Mouse (Mus musculus) liver, embryonic 15.5 days (tissue): ENCODE measurements around the gene Rmnd1. TPM values are rescaled to one million over a fixed set of nuclear protein-coding genes. Genes with fewer than 3 reads are reported as not detected.
A peak's percentile ranks its signal among the peaks of the same experiment; 100 is the strongest.
"Not testable (repeated sequence)": the region's sequence is repeated elsewhere in the genome, so short reads cannot be mapped to it uniquely, and the experiment has no call there.

Experiments
- ATAC-seq: fragments of 200-750 bp; cut with Nextera tagmentation; 2 replicates; pipeline ENCODE4 v1.8.0; 2017; ENCODE audit warnings: moderate number of reproducible peaks, mild to moderate bottlenecking, moderate library complexity; ENCODE audit not compliant: insufficient read depth
- H3K27ac ChIP-seq: fragments of 300-500 bp; sonication (generic); replicated peaks from 2 replicates; pipeline ENCODE4 v1.5.1; 2015; ENCODE audit warnings: mild to moderate bottlenecking, inconsistent platforms
- H3K27me3 ChIP-seq: fragments of 300-500 bp; sonication (generic); 2 replicates; pipeline ENCODE4 v1.6.1; 2015; ENCODE audit warnings: mild to moderate bottlenecking, inconsistent platforms
- H3K36me3 ChIP-seq: fragments of 300-500 bp; sonication (generic); replicated peaks from 2 replicates; pipeline ENCODE4 v1.6.1; 2015; ENCODE audit warnings: moderate library complexity, mild to moderate bottlenecking, inconsistent platforms
- H3K4me1 ChIP-seq: fragments of 300-500 bp; sonication (generic); replicated peaks from 2 replicates; pipeline ENCODE4 v1.6.1; 2015; ENCODE audit warnings: inconsistent platforms
- H3K4me2 ChIP-seq: fragments of 300-500 bp; sonication (generic); 2 replicates; pipeline ENCODE4 v1.6.1; 2015; ENCODE audit warnings: moderate library complexity, mild to moderate bottlenecking, inconsistent platforms
- H3K4me3 ChIP-seq: fragments of 300-500 bp; sonication (generic); replicated peaks from 2 replicates; pipeline ENCODE4 v1.5.1; 2015; ENCODE audit warnings: mild to moderate bottlenecking, inconsistent platforms
- H3K9ac ChIP-seq: fragments of 300-500 bp; sonication (generic); 2 replicates; pipeline ENCODE4 v1.6.1; 2015; ENCODE audit warnings: moderate library complexity, mild to moderate bottlenecking, inconsistent platforms
- H3K9me3 ChIP-seq: fragments of 300-500 bp; sonication (generic); replicated peaks from 2 replicates; pipeline ENCODE4 v1.6.1; 2016; ENCODE audit warnings: inconsistent platforms
- WGBS: fragments of 180-500 bp; shearing (Covaris S2); methylation state at CpG from one replicate; pipeline ENCODE4 v1.1.7; 2015; ENCODE audit warnings: mixed read lengths; ENCODE audit not compliant: insufficient replicate concordance; 5-methylcytosine and 5-hydroxymethylcytosine counted together
- polyA plus RNA-seq: library from polyadenylated mRNA; unstranded; fragments of >200 nt; fragmentation: Nextera tagmentation; extraction: Ambion mirVana; gene quantifications from 2 replicates; pipeline ENCODE4 v1.2.1, GENCODE M21; 2015

Gene Rmnd1
- polyA plus RNA-seq, 1 experiment from 2014 or later: 17.2 TPM

DNA sequence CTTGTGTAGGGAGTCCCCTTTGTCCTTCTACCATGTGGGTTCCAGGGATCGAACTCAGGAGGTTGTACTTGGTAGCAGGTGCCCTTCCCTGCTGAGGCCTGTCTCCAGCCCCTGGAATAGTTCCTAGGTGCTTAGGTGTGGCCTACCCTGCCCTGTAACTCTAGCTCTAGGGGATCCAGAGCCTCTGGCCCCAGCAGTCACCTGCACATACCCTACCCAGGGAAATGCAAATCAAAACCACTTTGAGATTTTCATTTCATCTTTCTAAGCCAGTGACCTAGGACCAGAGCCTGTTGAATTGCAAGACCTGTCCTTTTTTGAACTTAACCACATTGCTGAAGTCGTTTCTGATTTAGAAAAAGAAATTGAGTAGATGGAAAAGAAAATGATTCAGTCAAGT, 1.7 kb upstream of the Rmnd1 start:
- not testable (repeated sequence) for H3K27me3 ChIP-seq, H3K9me3 ChIP-seq, ATAC-seq, H3K27ac ChIP-seq
- peaks cover 35% of the 10 kb centered on the region for H3K36me3 ChIP-seq
- H3K9ac ChIP-seq: 0 out of 2 replicates have a peak overlapping the region, but pooled peaks have one; percentile 86
- WGBS: 76% methylated on average over 2 of the region's 2 CpGs
- H3K4me2 ChIP-seq: peak overlapping the region; percentile 90
- H3K4me3 ChIP-seq: peak overlapping the region; percentile 85
- peaks cover 47% of the 10 kb centered on the region for H3K4me1 ChIP-seq

DNA sequence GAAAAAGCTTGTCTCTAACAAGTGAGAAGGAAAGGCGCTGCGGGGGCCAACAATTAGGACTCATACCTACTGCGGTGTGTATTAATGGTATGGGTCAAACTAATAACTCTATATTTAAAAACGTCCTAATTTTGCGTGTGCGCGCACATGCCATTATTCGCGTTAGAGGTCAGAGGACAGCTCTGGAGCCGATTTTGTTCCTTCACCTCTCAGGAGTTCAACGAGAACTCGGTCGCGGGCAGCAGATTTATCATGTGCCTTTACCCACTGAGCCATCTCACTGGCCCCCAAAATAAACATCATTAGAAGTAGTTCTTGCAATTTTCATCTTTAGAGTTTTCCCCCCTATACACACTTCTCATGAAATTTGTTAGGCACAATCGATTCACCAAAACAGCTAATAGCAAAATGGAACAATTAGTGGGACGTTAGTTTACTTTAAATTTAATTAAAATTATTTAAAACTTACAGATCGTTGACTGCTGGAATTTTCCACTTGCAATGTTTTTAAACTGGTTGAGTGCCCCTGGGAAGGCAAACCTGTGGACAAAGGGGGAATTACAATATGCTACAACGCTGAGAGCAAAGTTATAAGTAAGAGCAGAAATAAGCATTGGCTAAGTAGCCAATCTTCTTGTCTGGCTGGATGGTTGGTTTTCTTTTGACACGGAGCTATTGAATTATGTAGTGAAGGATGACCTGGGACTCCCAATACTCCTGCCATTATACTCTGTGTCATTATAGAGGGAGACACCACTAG, 988 bp upstream of the Rmnd1 start:
- Histone ChIP-seq H3K9ac (peak overlapping the region; percentile 86), H3K4me3 (peak overlapping the region; percentile 85), H3K4me2 (peak overlapping the region; percentile 90), H3K27ac (peak overlapping the region; percentile 90), H3K4me1 (peaks cover 49% of the 10 kb centered on the region), H3K36me3 (peaks cover 31% of the 10 kb centered on the region), H3K27me3 (no peaks in the 10 kb centered on the region), H3K9me3 (no peaks in the 10 kb centered on the region)
- no peak for ATAC-seq
- 5% methylated on average over 19 of the region's 19 CpGs for WGBS

DNA sequence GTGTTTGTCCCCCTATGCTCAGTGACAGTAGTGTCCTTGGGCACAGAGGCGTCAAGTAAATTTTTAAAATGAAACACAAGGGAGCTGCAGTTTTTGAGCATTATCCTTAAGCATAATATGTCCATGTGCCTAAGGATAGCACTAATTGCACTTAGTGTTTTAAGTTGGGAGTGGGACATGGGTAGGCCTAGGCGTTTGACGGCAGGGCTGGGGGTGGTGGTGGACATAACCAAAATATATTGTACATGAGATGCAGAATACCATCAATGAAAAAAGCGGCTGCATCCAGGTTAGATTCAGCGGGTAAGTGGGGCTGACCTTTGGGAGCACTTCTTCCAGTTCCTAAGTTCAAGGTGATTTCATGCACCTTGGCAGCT, 454 bp downstream of the Rmnd1 start:
- H3K36me3 ChIP-seq: peaks cover 28% of the 10 kb centered on the region
- H3K9ac ChIP-seq: peak overlapping the region; percentile 69
- no peaks in the 10 kb centered on the region for H3K9me3 ChIP-seq
- H3K27ac ChIP-seq: peak overlapping the region; percentile 90
- no peaks in the 10 kb centered on the region for H3K27me3 ChIP-seq
- peak overlapping the region; percentile 90 for H3K4me2 ChIP-seq
- 0 out of 2 replicates have a peak, but pooled peaks have one; percentile 0 for ATAC-seq
- WGBS: 7% methylated on average over 5 of the region's 5 CpGs
- peak overlapping the region; percentile 85 for H3K4me3 ChIP-seq
- peaks cover 49% of the 10 kb centered on the region for H3K4me1 ChIP-seq

DNA sequence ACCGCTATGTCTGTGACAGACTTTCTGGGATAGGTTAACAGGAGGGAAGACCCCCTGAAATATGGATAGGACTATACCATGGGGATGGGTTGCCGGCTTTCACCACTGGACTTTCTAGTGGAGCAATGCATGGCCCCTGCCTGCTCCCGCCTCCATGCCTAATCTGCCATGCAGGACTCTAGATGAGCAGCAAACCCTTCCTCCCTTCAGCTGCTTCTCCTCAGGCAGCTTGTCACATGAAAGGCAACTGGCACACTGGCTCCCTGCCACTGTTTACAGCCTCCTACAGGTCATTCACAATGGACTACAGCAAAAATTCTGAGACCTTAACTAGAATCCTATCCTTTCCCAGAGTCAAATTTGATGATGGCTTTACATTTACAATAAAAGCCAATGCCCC, 1.4 kb downstream of the Rmnd1 start:
- Histone ChIP-seq H3K4me2 (peak overlapping the region; percentile 90), H3K9ac (no peak overlapping the region), H3K9me3 (no peaks in the 10 kb centered on the region), H3K4me3 (peak overlapping the region; percentile 85; the same call in 1 of the 2 replicates), H3K36me3 (peaks cover 30% of the 10 kb centered on the region), H3K4me1 (peaks cover 49% of the 10 kb centered on the region), H3K27me3 (no peaks in the 10 kb centered on the region), H3K27ac (peak overlapping the region; percentile 4; the same call in 1 of the 2 replicates)
- no peak for ATAC-seq
- WGBS: 64% methylated on average over 3 of the region's 3 CpGs

DNA sequence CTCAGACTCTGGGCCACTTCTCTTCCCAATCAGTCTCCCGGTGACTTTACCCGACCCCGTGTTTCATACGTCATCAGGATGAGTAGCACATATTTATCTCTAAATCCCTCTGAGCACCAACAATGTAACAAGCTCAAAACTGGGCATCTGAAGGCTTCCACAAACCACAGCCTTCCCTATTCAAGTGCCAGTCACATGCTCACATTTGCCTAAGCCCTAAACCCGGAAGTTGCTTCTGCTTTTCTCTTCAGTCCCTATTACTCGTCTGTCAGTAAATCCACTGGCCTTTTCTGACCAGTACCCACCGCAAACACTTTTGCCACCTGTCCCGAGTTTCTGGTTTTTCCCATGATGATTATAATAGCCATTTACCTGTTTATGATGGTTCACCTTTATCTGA, 1.8 kb downstream of the Rmnd1 start:
- Histone ChIP-seq H3K4me3 (peak overlapping the region; percentile 85; the same call in 1 of the 2 replicates), H3K4me2 (peak overlapping the region; percentile 90), H3K36me3 (peaks cover 30% of the 10 kb centered on the region), H3K9ac (no peak overlapping the region), H3K27me3 (no peaks in the 10 kb centered on the region), H3K9me3 (no peaks in the 10 kb centered on the region), H3K4me1 (peaks cover 49% of the 10 kb centered on the region), H3K27ac (no peak overlapping the region)
- ATAC-seq: no peak
- 51% methylated on average over 8 of the region's 8 CpGs for WGBS

DNA sequence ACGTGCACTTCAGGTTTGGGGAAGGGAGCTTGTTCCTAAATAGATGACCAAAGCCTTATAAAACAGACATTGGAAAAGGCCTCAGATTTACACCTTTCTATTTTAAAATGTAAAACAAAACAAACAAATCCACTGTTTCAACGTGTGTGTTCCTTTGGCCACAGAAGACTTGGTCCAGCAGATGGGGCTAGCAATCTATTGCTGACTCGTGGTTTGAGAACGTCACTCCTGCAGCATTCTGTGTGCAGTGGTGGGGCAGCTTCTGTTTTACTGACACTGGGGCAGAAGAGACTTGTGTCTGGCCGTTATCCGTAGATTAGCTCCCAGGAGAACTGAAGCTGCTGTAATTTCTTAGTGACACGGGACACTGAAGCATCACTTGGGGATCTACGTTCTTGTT, 6.9 kb downstream of the Rmnd1 start:
- H3K4me1 ChIP-seq: peaks cover 16% of the 10 kb centered on the region
- no peak overlapping the region for H3K4me3 ChIP-seq
- H3K9me3 ChIP-seq: no peaks in the 10 kb centered on the region
- no peak overlapping the region for H3K4me2 ChIP-seq
- H3K36me3 ChIP-seq: peaks cover 61% of the 10 kb centered on the region
- 70% methylated on average over 8 of the region's 8 CpGs for WGBS
- ATAC-seq: no peak
- no peaks in the 10 kb centered on the region for H3K27me3 ChIP-seq
- H3K27ac ChIP-seq: no peak overlapping the region
- H3K9ac ChIP-seq: no peak overlapping the region

DNA sequence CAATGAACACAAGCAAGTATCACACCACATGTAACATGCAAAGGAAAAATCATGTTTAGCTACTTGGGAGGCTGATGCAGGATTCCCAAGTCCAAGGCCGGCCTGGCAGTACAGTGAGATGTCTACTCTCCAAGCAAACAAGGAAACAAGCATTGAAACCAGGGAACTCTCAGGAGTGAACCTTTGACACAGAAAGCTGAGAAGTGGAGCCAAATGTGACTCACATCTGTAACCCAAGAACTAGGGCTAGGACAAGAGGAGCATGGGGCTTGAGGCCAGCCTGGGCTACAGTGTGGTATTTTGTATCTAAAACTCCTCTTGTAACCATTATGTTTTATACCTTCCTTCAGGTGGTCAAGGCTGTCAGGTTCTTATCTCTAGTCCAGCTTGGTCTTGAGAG, 25.0 kb downstream of the Rmnd1 start:
- Histone ChIP-seq H3K36me3 (peaks cover 55% of the 10 kb centered on the region), H3K9me3 (no peaks in the 10 kb centered on the region)
- 77% methylated on average over 1 of the region's 1 CpGs for WGBS

DNA sequence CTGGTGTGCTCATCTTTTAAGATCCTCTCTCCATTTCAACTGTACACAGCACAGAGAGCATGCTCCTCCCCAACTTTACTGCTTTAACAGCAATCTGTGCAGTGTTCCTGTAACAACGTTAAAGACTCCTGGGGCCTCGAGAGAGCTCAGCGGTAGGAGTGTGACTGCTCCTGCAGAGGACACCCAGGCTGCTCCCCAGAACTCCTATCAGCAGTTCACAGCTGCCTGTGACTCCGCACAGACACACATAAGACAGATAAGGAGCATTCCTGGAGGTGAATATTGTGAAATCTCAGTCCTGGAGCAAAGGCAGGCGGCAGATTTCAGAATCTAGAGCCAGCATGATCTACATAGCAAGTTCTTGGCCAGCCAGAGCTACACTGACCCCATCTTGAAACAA, 26.7 kb downstream of the Rmnd1 start:
- H3K9me3 ChIP-seq: no peaks in the 10 kb centered on the region
- no peak overlapping the region for H3K9ac ChIP-seq
- H3K4me2 ChIP-seq: no peak overlapping the region
- peaks cover 47% of the 10 kb centered on the region for H3K36me3 ChIP-seq
- no peak overlapping the region for H3K27ac ChIP-seq
- H3K27me3 ChIP-seq: no peaks in the 10 kb centered on the region
- peak; percentile 78 for ATAC-seq
- peaks cover 7% of the 10 kb centered on the region; the same call in 1 of the 2 replicates for H3K4me1 ChIP-seq
- 12% methylated on average over 5 of the region's 5 CpGs for WGBS
- H3K4me3 ChIP-seq: no peak overlapping the region

More for the DNA sequence above, 25.0 kb downstream of the Rmnd1 start:
- Histone ChIP-seq H3K4me2 (no peak overlapping the region), H3K9ac (no peak overlapping the region), H3K4me3 (no peak overlapping the region), H3K27ac (no peak overlapping the region), H3K4me1 (peaks cover 7% of the 10 kb centered on the region; the same call in 1 of the 2 replicates), H3K27me3 (no peaks in the 10 kb centered on the region)
- no peak for ATAC-seq

DNA sequence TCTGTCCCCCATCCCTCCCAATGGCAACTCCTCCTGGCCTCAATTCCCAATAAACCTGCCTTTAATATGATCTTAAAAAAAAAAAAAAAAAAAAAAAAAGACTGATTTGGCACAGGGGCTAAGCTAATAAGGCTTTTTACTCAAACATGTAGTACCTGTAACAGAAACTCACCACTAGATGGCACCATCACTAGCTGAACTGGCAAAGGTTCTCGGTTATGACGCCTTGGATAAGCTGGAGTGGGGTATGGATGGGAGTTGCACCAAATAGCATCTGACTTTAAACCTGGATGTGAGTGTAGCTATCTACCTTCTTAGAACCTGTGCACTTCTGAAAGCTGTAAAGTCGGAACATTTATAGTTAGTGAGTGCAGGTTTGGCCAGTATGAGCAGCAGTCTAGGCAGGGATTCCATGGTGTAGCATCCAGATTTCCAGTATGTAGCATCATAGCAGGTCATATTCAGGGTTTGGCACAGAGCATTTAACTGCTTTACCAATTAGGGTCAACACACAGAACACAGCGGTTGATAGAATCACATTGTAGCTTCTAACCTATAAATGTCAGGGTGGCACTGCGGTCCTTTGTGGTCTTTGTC, 27.2 kb downstream of the Rmnd1 start:
- WGBS: 61% methylated on average over 5 of the region's 5 CpGs
- no peak overlapping the region for H3K9ac ChIP-seq
- H3K36me3 ChIP-seq: peaks cover 42% of the 10 kb centered on the region
- H3K4me3 ChIP-seq: no peak overlapping the region
- no peak for ATAC-seq
- no peak overlapping the region for H3K4me2 ChIP-seq
- H3K4me1 ChIP-seq: peaks cover 7% of the 10 kb centered on the region; the same call in 1 of the 2 replicates
- H3K27ac ChIP-seq: no peak overlapping the region
- H3K9me3 ChIP-seq: no peaks in the 10 kb centered on the region
- H3K27me3 ChIP-seq: no peaks in the 10 kb centered on the region

DNA sequence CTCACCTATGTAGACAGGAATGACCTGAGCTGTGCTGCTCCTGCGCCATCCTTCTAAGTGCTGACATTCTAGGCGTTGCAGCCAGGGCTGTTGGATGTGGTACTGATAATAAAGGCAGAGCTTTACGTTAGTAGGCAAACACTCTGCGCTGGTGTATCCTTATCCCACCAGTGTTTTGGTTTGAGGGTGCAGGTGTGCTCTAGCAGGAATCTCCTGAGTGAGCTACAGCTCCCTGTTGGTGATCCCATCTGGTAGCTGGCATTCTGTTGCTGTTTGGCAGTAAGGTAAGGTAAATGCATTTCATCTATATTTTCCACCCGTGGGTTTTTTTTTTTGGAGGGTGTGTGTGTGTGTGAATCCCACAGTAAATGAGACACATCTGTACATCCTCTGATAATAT, 34.1 kb downstream of the Rmnd1 start:
- Histone ChIP-seq H3K4me2 (no peak overlapping the region), H3K4me3 (no peak overlapping the region), H3K4me1 (peaks cover 1% of the 10 kb centered on the region; the same call in 1 of the 2 replicates), H3K9me3 (no peaks in the 10 kb centered on the region), H3K9ac (no peak overlapping the region), H3K27ac (no peak overlapping the region), H3K36me3 (peaks cover 47% of the 10 kb centered on the region), H3K27me3 (no peaks in the 10 kb centered on the region)
- WGBS: 65% methylated on average over 5 of the region's 5 CpGs
- no peak for ATAC-seq

DNA sequence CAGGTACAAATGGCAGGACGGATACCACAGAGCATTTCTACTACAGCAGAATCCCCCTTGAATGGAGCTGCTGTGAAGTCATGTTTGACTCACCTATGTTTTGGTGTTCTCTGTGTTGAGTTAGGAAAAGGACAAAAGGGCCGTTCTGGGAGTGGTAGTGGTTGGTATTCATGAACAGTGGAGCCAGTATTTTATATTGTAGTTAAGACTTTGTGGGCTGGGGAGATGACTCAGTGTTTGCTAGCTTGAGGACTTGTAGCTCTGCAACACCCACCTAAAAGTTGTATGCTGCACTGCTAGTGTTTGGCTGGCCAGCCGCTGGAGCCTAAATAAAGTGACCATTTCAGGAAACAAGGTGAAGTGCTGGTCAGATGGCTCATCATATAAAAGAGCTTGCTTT, 36.9 kb downstream of the Rmnd1 start:
- H3K27me3 ChIP-seq: no peaks in the 10 kb centered on the region
- ATAC-seq: no peak
- no peak overlapping the region for H3K27ac ChIP-seq
- H3K36me3 ChIP-seq: peaks cover 42% of the 10 kb centered on the region
- no peaks in the 10 kb centered on the region for H3K9me3 ChIP-seq
- no peak overlapping the region for H3K4me3 ChIP-seq
- no peak overlapping the region for H3K9ac ChIP-seq
- H3K4me2 ChIP-seq: no peak overlapping the region
- H3K4me1 ChIP-seq: peaks cover 25% of the 10 kb centered on the region
- WGBS: 74% methylated on average over 3 of the region's 3 CpGs
